Mouse (Mus musculus) heart, embryonic 11.5 days (tissue): ENCODE measurements around the gene Fut11. TPM values are rescaled to one million over a fixed set of nuclear protein-coding genes. Genes with fewer than 3 reads are reported as not detected.
"Not testable (repeated sequence)": the region's sequence is repeated elsewhere in the genome, so short reads cannot be mapped to it uniquely, and the experiment has no call there.

ENCODE experiments used
- ATAC-seq: fragments of 200-750 bp; cut with Nextera tagmentation; replicated peaks from 2 replicates; pipeline ENCODE4 v1.8.0; 2017; ENCODE audit warnings: moderate library complexity; ENCODE audit not compliant: insufficient number of reproducible peaks, low FRiP score, low TSS enrichment
- H3K27ac ChIP-seq: fragments of 300-500 bp; sonication (generic); 2 replicates; pipeline ENCODE4 v1.5.1; 2014; ENCODE audit warnings: mild to moderate bottlenecking, low read depth, low read length
- H3K27me3 ChIP-seq: fragments of 300-500 bp; sonication (generic); 2 replicates; pipeline ENCODE4 v1.6.1; 2014; ENCODE audit warnings: mild to moderate bottlenecking, low read length, mixed read lengths; ENCODE audit not compliant: control insufficient read depth, insufficient read depth
- H3K36me3 ChIP-seq: fragments of 300-500 bp; sonication (generic); 2 replicates; pipeline ENCODE4 v1.6.1; 2014; ENCODE audit warnings: mild to moderate bottlenecking, low read length, moderate library complexity, mixed read lengths; ENCODE audit not compliant: control insufficient read depth, insufficient read depth
- H3K4me1 ChIP-seq: fragments of 300-500 bp; sonication (generic); 2 replicates; pipeline ENCODE4 v1.6.1; 2014; ENCODE audit warnings: low read length; ENCODE audit not compliant: control insufficient read depth, insufficient read depth
- H3K4me2 ChIP-seq: fragments of 300-500 bp; sonication (generic); 2 replicates; pipeline ENCODE4 v1.6.1; 2014; ENCODE audit warnings: mild to moderate bottlenecking, moderate library complexity
- H3K4me3 ChIP-seq: fragments of 300-500 bp; sonication (generic); 2 replicates; pipeline ENCODE4 v1.5.1; 2014; ENCODE audit warnings: low read depth, low read length
- H3K9ac ChIP-seq: fragments of 300-500 bp; sonication (generic); 2 replicates; pipeline ENCODE4 v1.6.1; 2014; ENCODE audit warnings: mild to moderate bottlenecking, low read depth, low read length, moderate library complexity
- H3K9me3 ChIP-seq: fragments of 300-500 bp; sonication (generic); replicated peaks from 2 replicates; pipeline ENCODE4 v1.6.1; 2016; ENCODE audit warnings: low read length; ENCODE audit not compliant: control insufficient read depth
- WGBS: fragments of 180-500 bp; shearing (Covaris S2); extraction: QIAGEN DNeasy Blood & Tissue Kit; methylation state at CpG from one replicate; pipeline ENCODE4 v1.1.7; 2014; ENCODE audit not compliant: insufficient replicate concordance; 5-methylcytosine and 5-hydroxymethylcytosine counted together
- polyA plus RNA-seq: library from polyadenylated mRNA; unstranded; fragments of >200 nt; fragmentation: Nextera tagmentation; extraction: Ambion mirVana; gene quantifications from 2 replicates; pipeline ENCODE4 v1.2.1, GENCODE M21; 2014

Fut11 gene
- polyA plus RNA-seq, 1 experiment from 2014 or later: 13.4 TPM

DNA sequence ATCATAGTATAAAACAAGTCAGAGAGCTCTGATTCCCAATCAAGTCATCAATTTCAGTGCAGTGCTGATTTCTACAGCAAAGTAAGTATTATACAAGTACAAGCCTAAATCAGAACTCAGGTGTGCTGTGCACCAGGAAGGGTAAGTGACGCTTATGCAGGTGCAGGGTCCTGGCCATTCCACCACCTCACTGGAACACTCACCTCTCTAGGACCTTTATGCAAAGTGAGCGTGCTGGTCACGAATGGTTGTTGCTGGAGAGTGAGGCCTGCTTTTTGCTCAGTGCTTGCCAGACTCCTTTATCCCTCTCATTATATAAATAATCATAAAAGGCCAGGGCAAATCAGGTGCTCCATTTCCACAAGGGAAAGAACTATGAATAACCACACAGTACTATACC is 5.6 kb downstream of the Fut11 start:
- 88% methylated on average over 3 of the region's 3 CpGs for WGBS
- Histone ChIP-seq H3K9ac (no peak overlapping the region), H3K9me3 (no peaks in the 10 kb centered on the region), H3K4me1 (peaks cover 32% of the 10 kb centered on the region), H3K4me3 (no peak overlapping the region), H3K27me3 (no peaks in the 10 kb centered on the region), H3K36me3 (peaks cover 5% of the 10 kb centered on the region; the same call in 1 of the 2 replicates), H3K27ac (no peak overlapping the region), H3K4me2 (no peak overlapping the region)
- ATAC-seq: no peak

GRCm38 (mm10) chr14:20701554-20701953 is 6.8 kb downstream of the Fut11 start:
- no peak overlapping the region; the same call in 1 of the 2 replicates for H3K27ac ChIP-seq
- no peaks in the 10 kb centered on the region for H3K27me3 ChIP-seq
- H3K9me3 ChIP-seq: no peaks in the 10 kb centered on the region
- peak overlapping the region; percentile 81 for H3K4me3 ChIP-seq
- ATAC-seq: no peak
- WGBS: 80% methylated on average over 8 of the region's 8 CpGs
- H3K4me2 ChIP-seq: peak overlapping the region; percentile 63
- peak overlapping the region; percentile 96 for H3K9ac ChIP-seq
- H3K36me3 ChIP-seq: peaks cover 5% of the 10 kb centered on the region; the same call in 1 of the 2 replicates
- H3K4me1 ChIP-seq: peaks cover 24% of the 10 kb centered on the region

DNA sequence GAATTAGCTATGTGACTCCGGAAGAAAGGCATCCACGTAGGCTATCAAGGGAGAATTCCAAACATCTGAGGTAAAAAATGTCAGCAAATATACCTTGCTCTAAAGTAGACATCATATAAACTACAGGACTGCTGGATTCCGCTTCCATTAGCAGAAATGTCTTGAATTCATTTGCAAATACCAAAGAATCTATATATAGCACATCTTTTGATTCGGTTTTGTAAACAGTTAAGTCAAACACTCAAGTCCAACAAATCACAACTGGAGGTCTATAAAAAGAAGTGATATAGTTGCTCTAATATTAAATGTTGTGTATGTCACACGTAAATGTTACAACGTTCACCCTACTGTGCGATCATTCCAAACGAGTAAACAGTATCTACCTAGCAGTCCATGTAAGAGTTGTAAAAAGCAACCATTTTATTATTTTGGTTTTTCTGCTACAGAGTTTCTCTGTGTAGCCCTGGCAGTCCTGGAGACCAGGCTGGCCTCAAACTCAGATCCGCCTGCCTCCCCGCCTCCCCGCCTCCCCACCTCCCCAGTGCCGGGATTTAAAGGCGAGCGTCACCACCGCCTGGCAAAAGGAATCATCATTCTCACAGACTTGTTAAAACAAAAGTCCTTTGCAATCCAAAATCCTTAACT is 7.5 kb downstream of the Fut11 start:
- H3K27ac ChIP-seq: peak overlapping the region; percentile 87
- peak overlapping the region; percentile 96 for H3K9ac ChIP-seq
- no peak for ATAC-seq
- WGBS: 8% methylated on average over 15 of the region's 15 CpGs
- H3K27me3 ChIP-seq: no peaks in the 10 kb centered on the region
- peaks cover 5% of the 10 kb centered on the region; the same call in 1 of the 2 replicates for H3K36me3 ChIP-seq
- H3K4me2 ChIP-seq: peak overlapping the region; percentile 63
- no peaks in the 10 kb centered on the region for H3K9me3 ChIP-seq
- H3K4me1 ChIP-seq: peaks cover 19% of the 10 kb centered on the region; the same call in 1 of the 2 replicates
- peak overlapping the region; percentile 81 for H3K4me3 ChIP-seq

GRCm38 (mm10) chr14:20702741-20703381 is 8.1 kb downstream of the Fut11 start, which contains the start of gene Chchd1:
Chchd1 (plus strand) TSS chr14:20703006.
- peak within 1 kb of the TSS; percentile 81 for H3K4me3 ChIP-seq
- peaks cover 5% of the 10 kb centered on the region; the same call in 1 of the 2 replicates for H3K36me3 ChIP-seq
- H3K4me2 ChIP-seq: peak within 1 kb of the TSS; percentile 63
- under 1% methylated on average over 61 of the region's 61 CpGs for WGBS
- H3K9ac ChIP-seq: peak within 1 kb of the TSS; percentile 96
- H3K27me3 ChIP-seq: no peaks in the 10 kb centered on the region
- ATAC-seq: peak; percentile 79
- H3K4me1 ChIP-seq: peaks cover 14% of the 10 kb centered on the region; the same call in 1 of the 2 replicates
- H3K9me3 ChIP-seq: no peaks in the 10 kb centered on the region
- peak within 1 kb of the TSS; percentile 87 for H3K27ac ChIP-seq

DNA sequence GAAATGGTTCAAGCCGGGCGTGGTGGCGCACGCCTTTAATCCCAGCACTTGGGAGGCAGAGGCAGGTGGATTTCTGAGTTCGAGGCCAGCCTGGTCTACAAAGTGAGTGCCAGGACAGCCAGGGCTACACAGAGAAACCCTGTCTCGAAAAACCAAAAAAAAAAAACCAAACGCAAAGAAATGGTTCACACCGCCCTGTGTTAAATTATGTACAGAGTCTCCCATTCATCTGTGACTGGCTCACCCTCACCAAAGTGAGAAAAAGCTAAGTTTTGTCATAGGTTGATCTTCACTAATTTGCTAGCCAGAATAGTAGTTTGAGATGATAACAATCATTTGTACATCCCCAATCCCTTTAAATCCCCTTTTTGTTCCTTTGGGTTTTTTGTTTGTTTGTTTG is 8.7 kb downstream of the Fut11 start:
- H3K27me3 ChIP-seq, H3K9me3 ChIP-seq, H3K36me3 ChIP-seq, ATAC-seq: not testable (repeated sequence)
- Histone ChIP-seq H3K9ac (peak overlapping the region; percentile 96), H3K4me2 (peak overlapping the region; percentile 63), H3K4me1 (peaks cover 11% of the 10 kb centered on the region), H3K4me3 (peak overlapping the region; percentile 81), H3K27ac (peak overlapping the region; percentile 87)
- 8% methylated on average over 8 of the region's 8 CpGs for WGBS

GRCm38 (mm10) chr14:20707201-20708190 is 12.7 kb downstream of the Fut11 start, which contains the start of gene Zswim8:
Zswim8 (plus strand) TSS chr14:20707552.
- no peaks in the 10 kb centered on the region for H3K9me3 ChIP-seq
- under 1% methylated on average over 74 of the region's 80 CpGs for WGBS
- H3K4me2 ChIP-seq: peak within 1 kb of the TSS; percentile 85
- H3K4me3 ChIP-seq: peak within 1 kb of the TSS; percentile 99
- peaks cover 11% of the 10 kb centered on the region for H3K4me1 ChIP-seq
- H3K36me3 ChIP-seq: peaks cover 15% of the 10 kb centered on the region
- ATAC-seq: peak; percentile 89
- H3K9ac ChIP-seq: peak within 1 kb of the TSS; percentile 99
- peak within 1 kb of the TSS; percentile 88 for H3K27ac ChIP-seq
- no peaks in the 10 kb centered on the region for H3K27me3 ChIP-seq

DNA sequence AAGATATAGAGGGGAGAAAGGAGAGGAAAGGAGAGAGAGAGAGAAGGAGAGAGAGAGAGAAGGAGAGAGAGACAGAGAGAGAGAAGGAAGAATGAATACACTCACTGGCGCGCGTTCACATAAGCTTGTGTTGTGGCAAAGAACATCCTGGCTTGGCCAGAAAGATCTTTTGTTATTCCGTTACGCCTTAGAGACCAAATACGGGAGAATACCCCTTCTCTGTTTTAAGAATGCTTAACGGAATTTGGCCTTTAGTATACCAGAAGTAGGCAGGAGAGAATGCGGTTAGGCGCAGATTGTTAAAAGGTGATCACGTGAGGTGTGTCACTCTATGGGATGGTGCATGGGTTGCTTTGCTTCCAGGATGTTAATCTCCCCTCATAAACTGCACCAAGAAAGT is 13.5 kb downstream of the Fut11 start:
- H3K27me3 ChIP-seq: no peaks in the 10 kb centered on the region
- H3K36me3 ChIP-seq: peaks cover 20% of the 10 kb centered on the region
- 14% methylated on average over 10 of the region's 10 CpGs for WGBS
- peaks cover 17% of the 10 kb centered on the region for H3K4me1 ChIP-seq
- ATAC-seq: no peak
- peak overlapping the region; percentile 99 for H3K4me3 ChIP-seq
- no peaks in the 10 kb centered on the region for H3K9me3 ChIP-seq
- peak overlapping the region; percentile 99 for H3K9ac ChIP-seq
- H3K27ac ChIP-seq: peak overlapping the region; percentile 88; the same call in 1 of the 2 replicates
- peak overlapping the region; percentile 85 for H3K4me2 ChIP-seq

- WGBS: 32% methylated on average over 11 of the region's 11 CpGs
- Histone ChIP-seq H3K4me2 (0 out of 2 replicates have a peak overlapping the region, but pooled peaks have one; percentile 9), H3K9me3 (no peaks in the 10 kb centered on the region)
Measured at GRCm38 (mm10) chr14:20713832-20714231, 19.1 kb downstream of the Fut11 start.

More at GRCm38 (mm10) chr14:20713832-20714231, 19.1 kb downstream of the Fut11 start:
- H3K27me3 ChIP-seq: no peaks in the 10 kb centered on the region
- no peak overlapping the region for H3K4me3 ChIP-seq
- H3K27ac ChIP-seq: peak overlapping the region; percentile 75
- 0 out of 2 replicates have a peak, but pooled peaks have one; percentile 47 for ATAC-seq
- H3K4me1 ChIP-seq: peaks cover 23% of the 10 kb centered on the region
- peaks cover 41% of the 10 kb centered on the region for H3K36me3 ChIP-seq
- peak overlapping the region; percentile 50; the same call in 1 of the 2 replicates for H3K9ac ChIP-seq
